Mouse (Mus musculus) kidney, adult 2 months (tissue): ENCODE results near the gene Fyb. TPM values are rescaled to one million over a fixed set of nuclear protein-coding genes. Genes with fewer than 3 reads are reported as not detected.

Experiments used
- DNase-seq: peaks from one replicate; pipeline ENCODE4 v3.0.0; 2021
- H3K27ac ChIP-seq: fragments of 200-500 bp; 2 replicates; pipeline ENCODE4 v1.5.1; 2012; ENCODE audit warnings: low read depth, low read length, control low read depth, inconsistent platforms; ENCODE audit not compliant: insufficient read depth
- H3K27me3 ChIP-seq: fragments of 200-500 bp; replicated peaks from 2 replicates; pipeline ENCODE4 v1.6.1; 2012; ENCODE audit warnings: mild to moderate bottlenecking, moderate library complexity, low read length, inconsistent platforms; ENCODE audit not compliant: control insufficient read depth, insufficient read depth
- H3K36me3 ChIP-seq: fragments of 200-500 bp; 2 replicates; pipeline ENCODE4 v1.6.1; 2012; ENCODE audit warnings: mild to moderate bottlenecking, moderate library complexity, low read length, inconsistent platforms; ENCODE audit not compliant: control insufficient read depth, insufficient read depth
- H3K4me1 ChIP-seq: fragments of 200-500 bp; 2 replicates; pipeline ENCODE4 v1.6.1; 2011; ENCODE audit warnings: low read length; ENCODE audit not compliant: control insufficient read depth, insufficient read depth
- H3K4me3 ChIP-seq: fragments of 200-500 bp; 2 replicates; pipeline ENCODE4 v1.5.1; 2011; ENCODE audit warnings: mild to moderate bottlenecking, low read depth, low read length, control low read depth; ENCODE audit not compliant: insufficient read depth
- CTCF ChIP-seq: fragments of 200-500 bp; conservative IDR thresholded peaks from 2 replicates; pipeline ENCODE4 v1.5.1; 2011; ENCODE audit warnings: low read depth, mild to moderate bottlenecking, control low read depth, low read length, moderate library complexity, mixed read lengths; ENCODE audit not compliant: insufficient read depth, insufficient read length
- POLR2A ChIP-seq: fragments of 200-500 bp; IDR thresholded peaks from one replicate; pipeline ENCODE4 v1.6.1; 2011; ENCODE audit warnings: low read depth, low read length, control low read depth
- WGBS: fragments of 180-500 bp; shearing (Covaris S2); methylation state at CpG from one replicate; pipeline ENCODE4 v1.1.7; 2018; 5-methylcytosine and 5-hydroxymethylcytosine counted together
- polyA plus RNA-seq: library from polyadenylated mRNA; depleted of rRNA; stranded (reverse); fragments of >200 nt; gene quantifications from 2 replicates; pipeline ENCODE4 v1.2.3, GENCODE M21; 2012

The Fyb gene
- polyA plus RNA-seq, 1 experiment = 3.0 TPM

DNA sequence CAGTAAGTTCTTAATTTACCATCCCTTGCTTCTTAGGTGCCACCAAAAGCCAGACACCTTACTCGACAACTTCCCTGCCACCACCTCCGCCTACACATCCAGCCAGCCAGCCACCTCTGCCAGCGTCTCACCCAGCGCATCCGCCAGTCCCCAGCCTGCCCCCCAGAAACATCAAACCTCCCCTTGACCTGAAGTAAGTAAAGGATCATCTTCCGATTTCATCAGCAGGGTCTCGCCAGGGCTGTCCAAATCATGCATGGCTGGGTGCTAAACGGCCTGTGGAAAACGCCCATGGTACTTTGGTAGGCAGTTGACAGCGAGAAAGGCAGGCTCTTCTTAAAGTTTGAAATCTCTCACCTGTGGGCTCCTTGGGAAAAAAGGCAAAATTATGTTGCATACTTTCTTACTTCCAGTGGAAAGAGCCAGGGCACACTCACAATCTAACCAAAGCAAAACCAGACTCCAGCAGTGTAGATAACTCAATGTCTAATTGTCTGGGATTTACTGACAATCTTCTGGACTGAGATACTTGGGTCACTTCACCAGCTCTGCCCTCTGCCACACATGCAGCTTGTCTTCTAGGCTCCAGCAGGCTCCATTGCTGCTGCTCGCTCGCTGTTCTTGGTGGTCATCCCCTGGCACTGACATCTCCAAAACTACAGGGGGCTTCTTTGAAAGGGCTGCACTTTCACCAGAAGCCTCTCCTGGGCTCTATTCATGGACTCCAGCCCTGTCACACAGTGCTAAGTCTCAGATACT is 97.1 kb downstream of the Fyb start:
- Histone ChIP-seq H3K27me3 (no peaks in the 10 kb centered on the region), H3K4me3 (no peak overlapping the region), H3K36me3 (no peaks in the 10 kb centered on the region), H3K27ac (no peak overlapping the region), H3K4me1 (no peaks in the 10 kb centered on the region)
- WGBS = 45% methylated on average over 12 of the region's 12 CpGs
- DNase-seq = no peak
- no peak for TF ChIP-seq POLR2A
- TF ChIP-seq CTCF = no peak

DNA sequence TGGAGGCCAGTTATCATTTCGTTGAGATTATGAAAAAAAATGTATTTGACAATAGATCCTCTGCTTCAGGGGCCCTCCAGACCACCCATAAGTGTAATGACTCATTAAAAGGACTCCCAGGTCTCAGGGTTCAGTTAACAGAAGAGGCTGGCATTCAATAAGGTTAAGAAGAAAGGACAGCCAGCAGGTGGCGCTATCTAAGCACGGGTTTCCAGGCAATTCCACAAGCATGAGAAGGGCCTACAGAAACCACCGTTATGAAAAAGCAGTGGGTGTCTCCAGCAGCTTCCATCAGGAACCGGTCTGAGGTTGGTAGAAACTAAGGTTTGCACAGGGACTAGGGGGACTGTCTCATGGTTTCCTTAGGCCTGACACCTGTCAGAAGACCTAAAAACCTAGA is 99.9 kb downstream of the Fyb start:
- peak; percentile 77 for DNase-seq
- no peak overlapping the region for H3K27ac ChIP-seq
- H3K4me3 ChIP-seq = no peak overlapping the region
- TF ChIP-seq CTCF (peak; percentile 75), POLR2A (no peak)
- no peaks in the 10 kb centered on the region for H3K4me1 ChIP-seq
- H3K27me3 ChIP-seq = no peaks in the 10 kb centered on the region
- no peaks in the 10 kb centered on the region for H3K36me3 ChIP-seq
- 11% methylated on average over 5 of the region's 5 CpGs for WGBS

DNA sequence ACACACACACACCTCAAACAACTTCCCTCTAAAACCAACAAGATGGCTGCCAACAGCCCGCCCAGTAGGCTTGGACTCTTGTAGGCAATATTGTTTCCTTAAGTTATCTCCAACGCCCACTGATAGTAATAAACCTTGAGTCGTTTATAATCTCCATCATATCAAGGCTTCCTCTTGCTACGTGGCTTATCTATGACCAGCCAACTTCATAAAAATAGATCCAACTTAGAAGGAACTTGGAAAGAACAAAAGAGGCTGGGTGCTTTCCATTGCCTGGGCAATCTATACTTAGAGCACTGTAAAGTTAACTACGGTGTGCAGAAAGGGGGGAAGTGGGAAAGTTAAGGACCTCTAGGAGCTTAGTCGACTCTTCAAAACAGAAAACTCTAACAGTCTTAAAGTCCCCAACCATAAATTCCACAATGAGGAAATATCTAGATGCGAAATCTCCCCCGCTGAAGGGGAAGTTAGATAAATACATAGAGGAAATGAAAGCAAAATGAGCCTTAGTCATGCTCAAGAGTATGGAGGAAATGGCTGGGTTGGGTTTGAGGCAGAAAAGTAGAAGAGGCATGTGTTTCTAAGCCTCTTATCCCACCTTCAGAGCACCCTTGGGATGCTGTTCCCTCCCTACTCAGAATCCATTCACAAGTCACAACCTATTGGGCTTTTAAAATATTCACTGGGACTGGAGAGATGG is 101.0 kb downstream of the Fyb start:
- no peak for TF ChIP-seq CTCF
- no peak for TF ChIP-seq POLR2A
- Histone ChIP-seq H3K4me1 (no peaks in the 10 kb centered on the region), H3K27me3 (no peaks in the 10 kb centered on the region), H3K27ac (no peak overlapping the region), H3K4me3 (no peak overlapping the region), H3K36me3 (no peaks in the 10 kb centered on the region)
- 75% methylated on average over 8 of the region's 8 CpGs for WGBS
- DNase-seq = no peak

DNA sequence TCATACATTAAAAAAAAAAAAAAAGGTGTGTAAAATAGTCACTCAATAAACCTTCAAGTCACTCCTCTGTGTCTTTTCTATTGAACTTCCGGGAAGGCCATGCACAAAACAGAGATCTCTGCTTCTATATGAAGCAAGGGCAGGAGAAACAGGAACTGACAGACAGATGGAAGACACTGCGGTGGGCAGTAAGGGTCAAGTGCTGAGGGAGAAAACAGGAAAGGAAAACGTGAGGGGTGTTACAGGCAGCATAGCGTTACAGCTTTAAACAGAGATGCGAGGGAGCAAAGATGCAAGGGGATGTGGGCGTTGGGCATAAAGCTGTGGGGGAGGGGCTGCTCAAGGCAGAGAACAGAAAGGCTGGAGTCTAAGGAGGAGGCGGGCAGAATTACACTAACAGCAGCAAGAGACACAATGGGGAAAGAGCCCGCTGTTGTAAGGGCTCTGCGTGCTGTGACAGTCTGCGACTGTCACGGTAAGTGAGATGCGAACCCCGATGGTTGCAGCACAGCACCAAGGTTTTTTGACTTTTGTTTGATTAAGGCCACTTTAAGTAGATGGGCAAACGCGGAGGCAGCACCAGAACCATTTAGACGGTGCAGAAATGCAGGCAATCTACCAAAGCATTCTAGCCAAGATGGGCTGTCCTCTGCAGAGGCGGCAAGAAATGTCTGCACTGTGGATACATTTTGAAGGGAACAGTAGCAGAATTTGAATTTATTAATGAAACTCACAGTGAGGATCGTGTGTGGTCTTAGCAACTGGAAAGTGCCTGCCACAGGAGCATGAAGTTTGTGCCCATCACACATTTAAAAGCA is 101.9 kb downstream of the Fyb start:
- TF ChIP-seq CTCF = no peak
- H3K4me3 ChIP-seq = no peak overlapping the region
- H3K27me3 ChIP-seq = no peaks in the 10 kb centered on the region
- no peak for DNase-seq
- no peaks in the 10 kb centered on the region for H3K4me1 ChIP-seq
- 24% methylated on average over 18 of the region's 18 CpGs for WGBS
- no peak overlapping the region for H3K27ac ChIP-seq
- no peaks in the 10 kb centered on the region for H3K36me3 ChIP-seq

DNA sequence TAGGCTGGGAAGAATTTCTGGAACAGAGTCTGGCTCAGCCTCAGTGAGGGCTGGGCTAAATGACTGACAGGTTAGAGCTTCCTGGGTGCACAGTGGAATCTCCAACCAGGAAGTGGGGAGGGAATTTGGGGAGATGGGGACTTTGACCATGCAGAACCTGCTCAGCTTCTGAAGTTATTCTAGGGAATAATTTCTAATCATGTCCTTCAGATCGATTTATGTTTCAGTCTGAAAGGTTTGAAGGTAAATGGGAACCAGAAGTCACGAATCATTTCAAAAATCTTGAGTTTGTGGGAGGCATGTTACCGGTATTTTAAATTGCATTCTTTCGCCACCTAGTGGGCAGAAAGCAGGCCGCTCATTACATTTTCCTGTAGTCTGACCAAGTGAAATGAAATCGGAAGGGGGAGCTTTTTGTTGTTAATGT is 103.0 kb downstream of the Fyb start:
- Histone ChIP-seq H3K4me1 (no peaks in the 10 kb centered on the region), H3K4me3 (no peak overlapping the region), H3K27me3 (no peaks in the 10 kb centered on the region), H3K36me3 (no peaks in the 10 kb centered on the region), H3K27ac (no peak overlapping the region)
- WGBS = 2% methylated on average over 6 of the region's 6 CpGs
- peak; percentile 69 for DNase-seq
- TF ChIP-seq POLR2A (no peak), CTCF (0 out of 2 replicates have a peak, but pooled peaks have one; percentile 5)

DNA sequence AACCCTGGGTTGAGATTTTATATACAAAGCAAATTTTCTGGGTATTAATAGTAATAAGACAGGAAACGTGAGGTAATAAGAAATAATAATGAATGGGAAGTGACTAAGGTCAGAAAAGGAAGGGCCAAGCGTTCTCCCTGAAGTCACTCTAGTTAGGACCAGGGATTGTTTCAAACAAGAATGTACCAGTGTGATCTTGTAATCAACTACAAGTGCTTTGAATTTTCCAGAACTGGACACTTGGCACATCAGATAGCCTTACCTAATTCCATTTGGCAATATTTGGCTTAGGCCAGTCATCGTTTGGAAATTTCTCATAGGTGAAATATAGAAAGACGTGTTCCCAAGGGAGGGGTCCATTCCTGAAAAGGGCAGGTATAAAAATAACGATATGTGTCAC is 103.5 kb downstream of the Fyb start:
- H3K4me3 ChIP-seq = no peak overlapping the region
- H3K27me3 ChIP-seq = no peaks in the 10 kb centered on the region
- no peaks in the 10 kb centered on the region for H3K36me3 ChIP-seq
- 66% methylated on average over 5 of the region's 5 CpGs for WGBS
- H3K27ac ChIP-seq = no peak overlapping the region
- TF ChIP-seq CTCF = no peak
- DNase-seq = no peak
- H3K4me1 ChIP-seq = no peaks in the 10 kb centered on the region
